Mouse (Mus musculus) brain, embryonic 14.5 days (tissue): Measurements from ENCODE around the gene Oas2.
A peak's percentile ranks its signal among the peaks of the same experiment; 100 is the strongest.

Experiments
- CTCF ChIP-seq: fragments of 200-500 bp; IDR thresholded peaks from 2 replicates; pipeline ENCODE4 v1.5.1; 2012; ENCODE audit warnings: inconsistent platforms, mild to moderate bottlenecking, moderate library complexity, borderline replicate concordance; ENCODE audit not compliant: insufficient read depth, insufficient read length; ENCODE audit errors: extremely low read depth
- POLR2A ChIP-seq: fragments of 200-500 bp; IDR thresholded peaks from 2 replicates; pipeline ENCODE4 v1.6.1; 2012; ENCODE audit warnings: mild to moderate bottlenecking, inconsistent platforms, borderline replicate concordance; ENCODE audit not compliant: poor library complexity, insufficient read depth, insufficient read length, severe bottlenecking; ENCODE audit errors: extremely low read depth

DNA sequence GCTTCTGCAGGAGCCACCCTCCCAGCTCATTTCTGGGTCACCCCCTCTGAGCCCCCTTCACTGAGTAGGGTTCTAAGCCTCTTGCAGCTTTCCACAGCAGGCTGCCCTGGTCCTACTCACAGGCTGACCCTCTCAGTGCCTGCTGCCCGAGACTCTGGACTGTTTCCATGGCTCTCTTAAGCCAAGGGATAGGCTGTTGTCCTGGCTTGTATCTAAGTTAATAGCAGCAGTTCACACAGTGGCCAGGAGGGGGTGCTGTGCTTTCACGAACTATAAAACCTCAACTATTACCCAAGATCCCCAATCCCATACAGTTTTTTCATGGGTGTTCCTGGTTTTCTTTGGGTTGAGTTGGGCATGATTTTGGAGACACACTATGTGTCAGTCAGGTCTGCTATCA is 43.4 kb upstream of the Oas2 start:
- no peak for TF ChIP-seq POLR2A
- TF ChIP-seq CTCF: peak; percentile 73
